Mouse (Mus musculus): ENCODE results near the gene Krtap28-13. TPM values are rescaled to one million over a fixed set of nuclear protein-coding genes. Genes with fewer than 3 reads are reported as not detected.

Gene Krtap28-13
- 2.9 and 4.5 TPM in 2 replicates for polyA plus RNA-seq (2015; fragmentation: Nextera tagmentation; extraction: Ambion mirVana)

DNA sequence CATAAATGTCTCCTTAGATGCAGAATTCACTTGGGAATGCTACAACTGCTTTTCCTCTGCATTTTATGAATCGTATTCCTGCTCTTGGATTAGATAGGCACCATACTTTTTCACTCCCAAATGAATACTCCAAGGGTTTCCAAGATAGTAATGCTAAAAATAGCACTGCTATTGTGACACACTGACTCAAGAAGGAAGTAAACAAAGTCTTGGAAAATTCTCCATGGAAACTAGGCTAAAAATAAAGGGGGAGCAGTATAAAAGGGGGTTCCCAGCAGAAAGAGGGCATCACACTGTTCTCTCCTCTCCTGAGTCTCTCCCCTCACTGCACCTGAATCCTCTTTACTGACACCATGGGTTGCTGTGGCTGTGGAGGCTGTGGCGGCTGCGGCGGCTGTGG lies at the start of gene Krtap28-13:
Gene Krtap28-13 (plus strand): TSS at position 288 of the 400 bp plus-strand sequence.
- Histone ChIP-seq H3K27ac (replicated peaks) (no peak within 1 kb of the TSS), H3K9ac (no peak within 1 kb of the TSS), H3K27me3 (no peaks in the 10 kb centered on the region), H3K4me2 (replicated peaks) (no peak within 1 kb of the TSS), H3K36me3 (no peaks in the 10 kb centered on the region), H3K9me3 (replicated peaks) (no peaks in the 10 kb centered on the region), H3K4me3 (replicated peaks) (no peak within 1 kb of the TSS), H3K4me1 (no peaks in the 10 kb centered on the region)
- no peak for ATAC-seq (ENCODE audit: insufficient number of reproducible peaks, low FRiP score, low TSS enrichment, low read depth)
- WGBS, result 88% methylated on average over 4 of the region's 4 CpGs

DNA sequence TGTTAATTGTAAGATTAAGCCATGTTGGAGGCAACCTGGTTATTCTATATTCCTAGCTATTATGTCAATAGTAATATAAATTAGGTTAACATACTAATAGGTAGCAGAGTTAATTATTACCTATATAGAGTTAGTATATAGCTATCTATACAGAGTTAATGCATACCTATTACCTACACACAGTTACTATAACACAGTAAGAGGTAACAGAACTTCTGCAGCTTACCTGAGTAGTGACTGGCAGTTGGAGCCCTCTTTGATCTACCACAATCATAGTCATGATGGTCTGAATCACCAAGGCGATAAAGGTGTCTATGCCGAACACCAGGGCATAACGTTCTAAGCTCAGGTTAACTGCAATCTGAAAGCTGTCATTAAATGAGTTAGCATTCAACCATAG lies 46.3 kb upstream of the Krtap28-13 start:
- 84% methylated on average over 3 of the region's 3 CpGs for WGBS
- ATAC-seq (ENCODE audit: insufficient number of reproducible peaks, low FRiP score, low TSS enrichment, low read depth), result no peak
- H3K36me3 ChIP-seq, result no peaks in the 10 kb centered on the region

DNA sequence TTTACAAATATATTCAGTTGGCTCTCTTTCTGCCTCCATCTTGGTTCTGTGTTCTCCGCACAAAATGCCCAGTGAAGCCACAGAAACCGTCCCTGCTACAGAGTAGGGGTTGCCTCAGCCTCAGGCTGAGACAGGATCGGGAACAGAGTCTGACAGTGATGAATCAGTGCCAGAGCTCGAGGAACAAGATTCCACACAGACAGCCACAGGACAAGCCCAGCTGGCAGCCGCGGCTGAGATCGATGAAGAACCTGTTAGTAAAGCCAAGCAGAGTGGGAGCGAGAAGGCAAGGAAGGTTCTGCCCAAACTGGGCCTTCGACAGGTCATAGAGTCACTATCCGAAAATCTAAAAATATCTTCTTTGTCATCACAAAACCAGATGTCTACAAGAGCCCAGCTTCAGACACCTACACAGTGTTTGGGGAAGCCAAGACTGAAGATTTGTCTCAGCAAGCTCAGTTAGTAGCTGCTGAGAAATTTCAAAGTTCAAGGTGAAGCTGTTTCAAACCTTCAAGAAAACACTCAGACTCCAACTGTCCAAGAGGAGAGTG lies 45.3 kb upstream of the Krtap28-13 start:
- Histone ChIP-seq H3K36me3 (no peaks in the 10 kb centered on the region), H3K9ac (no peak overlapping the region), H3K4me3 (replicated peaks) (no peak overlapping the region), H3K9me3 (replicated peaks) (no peaks in the 10 kb centered on the region), H3K4me1 (no peaks in the 10 kb centered on the region), H3K4me2 (replicated peaks) (no peak overlapping the region), H3K27me3 (no peaks in the 10 kb centered on the region), H3K27ac (replicated peaks) (no peak overlapping the region)
- ATAC-seq (ENCODE audit: insufficient number of reproducible peaks, low FRiP score, low TSS enrichment, low read depth), result no peak
- 61% methylated on average over 10 of the region's 10 CpGs for WGBS

More for the DNA sequence above, 46.3 kb upstream of the Krtap28-13 start:
- no peak overlapping the region for H3K4me2 ChIP-seq (replicated peaks)
- no peak overlapping the region for H3K9ac ChIP-seq
- no peak overlapping the region for H3K27ac ChIP-seq (replicated peaks)
- H3K4me3 ChIP-seq (replicated peaks), result no peak overlapping the region
- H3K27me3 ChIP-seq, result no peaks in the 10 kb centered on the region
- H3K4me1 ChIP-seq, result no peaks in the 10 kb centered on the region
- H3K9me3 ChIP-seq (replicated peaks), result no peaks in the 10 kb centered on the region

DNA sequence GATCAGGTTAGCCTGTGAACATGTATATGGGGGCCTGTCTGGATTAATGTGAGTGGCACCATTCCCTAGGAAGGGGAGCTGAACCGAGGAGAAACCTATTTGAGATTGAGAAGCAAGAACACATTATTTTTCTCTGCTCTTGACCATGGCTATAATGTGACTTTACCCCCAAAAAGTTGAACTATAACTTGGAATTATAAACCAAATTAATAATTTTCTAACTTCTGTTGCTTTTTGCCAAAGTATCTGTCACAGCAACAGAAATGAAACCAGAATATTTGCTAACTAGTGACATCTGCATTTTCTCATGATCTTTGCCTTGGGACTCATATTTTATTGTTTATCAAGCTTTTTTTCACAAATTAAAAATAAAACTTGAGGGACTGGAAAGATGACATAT lies 44.2 kb upstream of the Krtap28-13 start:
- no peak overlapping the region for H3K4me3 ChIP-seq (replicated peaks)
- H3K27me3 ChIP-seq, result no peaks in the 10 kb centered on the region
- no peak overlapping the region for H3K9ac ChIP-seq
- no peak overlapping the region for H3K4me2 ChIP-seq (replicated peaks)
- no peaks in the 10 kb centered on the region for H3K36me3 ChIP-seq
- no peaks in the 10 kb centered on the region for H3K9me3 ChIP-seq (replicated peaks)
- no peak overlapping the region for H3K27ac ChIP-seq (replicated peaks)
- H3K4me1 ChIP-seq, result no peaks in the 10 kb centered on the region
- WGBS, result 77% methylated on average over 1 of the region's 1 CpGs
- no peak for ATAC-seq (ENCODE audit: insufficient number of reproducible peaks, low FRiP score, low TSS enrichment, low read depth)

DNA sequence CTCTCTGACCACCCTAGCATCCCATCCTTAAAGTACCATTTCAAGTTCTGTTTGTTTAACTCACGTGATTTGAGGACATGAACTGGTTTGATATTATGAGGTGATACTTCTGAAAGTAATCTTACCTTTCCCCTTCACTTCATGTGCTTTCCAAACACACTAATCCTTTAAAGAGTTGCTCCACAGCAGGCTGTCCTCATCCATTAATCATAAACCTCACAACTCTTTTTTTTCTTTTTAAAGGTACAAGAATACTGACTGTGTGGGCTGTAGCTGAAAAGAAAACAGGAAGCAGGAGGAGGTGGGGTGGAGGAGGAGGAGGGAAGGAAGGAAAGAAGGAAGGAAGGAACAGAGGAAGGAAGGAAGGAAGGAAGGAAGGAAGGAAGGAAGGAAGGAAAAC lies 28.8 kb upstream of the Krtap28-13 start:
- no peak overlapping the region for H3K4me2 ChIP-seq (replicated peaks)
- no peaks in the 10 kb centered on the region for H3K27me3 ChIP-seq
- H3K9me3 ChIP-seq (replicated peaks), result no peaks in the 10 kb centered on the region
- no peaks in the 10 kb centered on the region for H3K36me3 ChIP-seq
- ATAC-seq (ENCODE audit: insufficient number of reproducible peaks, low FRiP score, low TSS enrichment, low read depth), result no peak
- no peaks in the 10 kb centered on the region for H3K4me1 ChIP-seq
- WGBS, result 41% methylated on average over 1 of the region's 1 CpGs
- H3K27ac ChIP-seq (replicated peaks), result no peak overlapping the region
- no peak overlapping the region for H3K9ac ChIP-seq
- no peak overlapping the region for H3K4me3 ChIP-seq (replicated peaks)

- H3K4me2 ChIP-seq (replicated peaks), result no peak overlapping the region
- no peaks in the 10 kb centered on the region for H3K9me3 ChIP-seq (replicated peaks)
- H3K4me3 ChIP-seq (replicated peaks), result no peak overlapping the region
- H3K27ac ChIP-seq (replicated peaks), result no peak overlapping the region
- no peak overlapping the region for H3K9ac ChIP-seq
- ATAC-seq (ENCODE audit: insufficient number of reproducible peaks, low FRiP score, low TSS enrichment, low read depth), result no peak
- H3K4me1 ChIP-seq, result 0 out of 2 replicates have a peak, but pooled peaks cover under 1% of the 10 kb centered on the region
- H3K36me3 ChIP-seq, result no peaks in the 10 kb centered on the region
- no peaks in the 10 kb centered on the region for H3K27me3 ChIP-seq
- 88% methylated on average over 6 of the region's 6 CpGs for WGBS
Observed at GRCm38 (mm10) chr1:83032508-83032907, 28.2 kb upstream of the Krtap28-13 start.

- Histone ChIP-seq H3K27ac (replicated peaks) (no peak overlapping the region), H3K27me3 (no peaks in the 10 kb centered on the region), H3K36me3 (no peaks in the 10 kb centered on the region), H3K4me1 (0 out of 2 replicates have a peak, but pooled peaks cover 4% of the 10 kb centered on the region), H3K9me3 (replicated peaks) (no peaks in the 10 kb centered on the region), H3K9ac (no peak overlapping the region), H3K4me3 (replicated peaks) (no peak overlapping the region), H3K4me2 (replicated peaks) (no peak overlapping the region)
- ATAC-seq (ENCODE audit: insufficient number of reproducible peaks, low FRiP score, low TSS enrichment, low read depth), result no peak
- WGBS, result 56% methylated on average over 5 of the region's 5 CpGs
Observed at GRCm38 (mm10) chr1:83034509-83034908, 26.2 kb upstream of the Krtap28-13 start.

GRCm38 (mm10) chr1:83036892-83037667 lies 23.6 kb upstream of the Krtap28-13 start:
- H3K9ac ChIP-seq, result no peak overlapping the region

GRCm38 (mm10) chr1:83038109-83038672 lies 22.5 kb upstream of the Krtap28-13 start, which contains the start of gene Slc19a3:
TSS of gene Slc19a3 (minus strand) at chr1:83038448.
- Histone ChIP-seq H3K4me3 (replicated peaks) (peak within 1 kb of the TSS; percentile 49), H3K27me3 (no peaks in the 10 kb centered on the region), H3K4me1 (0 out of 2 replicates have a peak, but pooled peaks cover 4% of the 10 kb centered on the region), H3K36me3 (no peaks in the 10 kb centered on the region), H3K4me2 (replicated peaks) (peak within 1 kb of the TSS; percentile 54), H3K9me3 (replicated peaks) (no peaks in the 10 kb centered on the region), H3K9ac (peak within 1 kb of the TSS; percentile 28), H3K27ac (replicated peaks) (peak within 1 kb of the TSS; percentile 13)
- 0% methylated on average over 25 of the region's 25 CpGs for WGBS
- ATAC-seq (ENCODE audit: insufficient number of reproducible peaks, low FRiP score, low TSS enrichment, low read depth), result peak; percentile 86; the same call in 1 of the 2 replicates

More at GRCm38 (mm10) chr1:83036892-83037667, 23.6 kb upstream of the Krtap28-13 start:
- Histone ChIP-seq H3K4me2 (replicated peaks) (peak overlapping the region; percentile 54), H3K4me1 (0 out of 2 replicates have a peak, but pooled peaks cover 4% of the 10 kb centered on the region), H3K9me3 (replicated peaks) (no peaks in the 10 kb centered on the region), H3K36me3 (no peaks in the 10 kb centered on the region), H3K27ac (replicated peaks) (no peak overlapping the region; the same call in 1 of the 2 replicates), H3K27me3 (no peaks in the 10 kb centered on the region), H3K4me3 (replicated peaks) (peak overlapping the region; percentile 49)
- 60% methylated on average over 11 of the region's 11 CpGs for WGBS
- ATAC-seq (ENCODE audit: insufficient number of reproducible peaks, low FRiP score, low TSS enrichment, low read depth), result no peak

GRCm38 (mm10) chr1:83039080-83039479 lies 21.6 kb upstream of the Krtap28-13 start:
- Histone ChIP-seq H3K4me3 (replicated peaks) (no peak overlapping the region), H3K4me1 (0 out of 2 replicates have a peak, but pooled peaks cover 4% of the 10 kb centered on the region), H3K27me3 (no peaks in the 10 kb centered on the region), H3K9me3 (replicated peaks) (no peaks in the 10 kb centered on the region), H3K4me2 (replicated peaks) (no peak overlapping the region), H3K36me3 (no peaks in the 10 kb centered on the region), H3K27ac (replicated peaks) (no peak overlapping the region), H3K9ac (no peak overlapping the region)
- WGBS, result 72% methylated on average over 4 of the region's 4 CpGs
- no peak for ATAC-seq (ENCODE audit: insufficient number of reproducible peaks, low FRiP score, low TSS enrichment, low read depth)

DNA sequence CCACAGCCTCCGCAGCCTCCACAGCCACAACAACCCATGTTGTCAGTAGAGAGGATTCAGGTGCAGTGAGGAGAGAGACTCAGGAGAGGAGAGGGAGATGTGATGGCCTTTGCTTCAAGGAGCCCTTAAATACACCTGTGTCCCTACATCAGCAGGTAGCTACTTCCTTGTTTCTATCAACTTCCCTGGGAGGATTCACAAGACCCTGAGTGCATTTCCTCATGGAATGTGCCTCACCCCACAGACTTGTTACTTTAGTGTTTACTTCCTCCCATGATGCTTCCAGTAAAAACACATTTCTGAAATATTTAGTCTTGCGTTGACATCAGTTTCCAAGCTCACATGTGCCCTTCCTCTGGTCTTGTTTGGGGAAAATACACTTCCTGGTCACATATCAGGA lies 18.4 kb upstream of the Krtap28-13 start, which contains the start of gene Krtap28-10:
Gene Krtap28-10 (minus strand): TSS at position 101 of the 400 bp plus-strand sequence.
- WGBS, result 86% methylated on average over 2 of the region's 2 CpGs
- Histone ChIP-seq H3K27ac (replicated peaks) (no peak within 1 kb of the TSS), H3K4me3 (replicated peaks) (no peak within 1 kb of the TSS), H3K27me3 (no peaks in the 10 kb centered on the region), H3K9me3 (replicated peaks) (no peaks in the 10 kb centered on the region), H3K4me1 (0 out of 2 replicates have a peak, but pooled peaks cover 4% of the 10 kb centered on the region), H3K36me3 (no peaks in the 10 kb centered on the region), H3K9ac (no peak within 1 kb of the TSS), H3K4me2 (replicated peaks) (no peak within 1 kb of the TSS)
- ATAC-seq (ENCODE audit: insufficient number of reproducible peaks, low FRiP score, low TSS enrichment, low read depth), result no peak

Data from embryonic facial prominence, embryonic 15.5 days (tissue).